Mouse (Mus musculus) CD4-positive naive resting alpha-beta T cell, adult 76 days (primary cell): ENCODE measurements around the gene Plekha3. TPM values are rescaled to one million over a fixed set of nuclear protein-coding genes. Genes with fewer than 3 reads are reported as not detected.

ENCODE experiments used
- total RNA-seq: library from RNA; stranded (reverse); gene quantifications from one replicate; pipeline ENCODE4 v1.2.4, GENCODE M21; 2023

Plekha3 gene
- total RNA-seq: 32.3 TPM

DNA sequence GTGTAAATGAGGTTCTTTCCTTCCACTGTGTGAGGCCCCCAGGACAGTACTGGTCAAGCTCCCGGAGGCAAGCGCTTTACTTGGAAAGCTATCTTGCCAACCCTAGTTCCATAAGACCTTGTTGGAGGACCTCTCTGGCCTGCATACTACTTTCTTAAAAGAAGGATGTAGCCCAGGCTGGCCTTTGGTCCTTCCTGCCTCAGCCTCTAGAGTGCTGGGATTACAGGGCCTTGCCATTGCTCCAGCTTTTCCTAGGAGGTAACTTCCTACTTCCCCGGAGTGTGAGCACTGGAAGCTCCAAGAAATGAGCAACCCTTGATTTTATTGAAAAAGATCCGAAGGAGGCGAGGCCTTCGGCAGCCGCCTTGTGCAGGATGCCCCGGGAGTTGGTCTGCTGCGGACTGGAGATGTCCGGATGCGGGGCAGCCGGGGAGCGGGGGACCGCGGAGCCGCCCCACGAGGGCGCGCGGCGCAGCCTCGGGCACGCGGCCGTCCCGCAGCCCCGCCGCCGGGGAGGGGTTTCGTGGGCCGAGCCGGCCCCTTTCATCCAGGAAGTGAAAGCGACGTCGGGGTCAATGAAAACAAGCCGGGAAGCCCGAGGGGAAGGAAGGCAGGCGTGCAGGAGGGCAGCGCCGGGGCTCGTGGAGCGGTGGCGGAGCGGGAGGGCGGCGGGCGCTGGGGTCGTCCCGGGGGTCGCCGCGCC, at the start of gene Plekha3:
Gene Plekha3 (plus strand): TSS at position 557 of the 703 bp plus-strand sequence.

DNA sequence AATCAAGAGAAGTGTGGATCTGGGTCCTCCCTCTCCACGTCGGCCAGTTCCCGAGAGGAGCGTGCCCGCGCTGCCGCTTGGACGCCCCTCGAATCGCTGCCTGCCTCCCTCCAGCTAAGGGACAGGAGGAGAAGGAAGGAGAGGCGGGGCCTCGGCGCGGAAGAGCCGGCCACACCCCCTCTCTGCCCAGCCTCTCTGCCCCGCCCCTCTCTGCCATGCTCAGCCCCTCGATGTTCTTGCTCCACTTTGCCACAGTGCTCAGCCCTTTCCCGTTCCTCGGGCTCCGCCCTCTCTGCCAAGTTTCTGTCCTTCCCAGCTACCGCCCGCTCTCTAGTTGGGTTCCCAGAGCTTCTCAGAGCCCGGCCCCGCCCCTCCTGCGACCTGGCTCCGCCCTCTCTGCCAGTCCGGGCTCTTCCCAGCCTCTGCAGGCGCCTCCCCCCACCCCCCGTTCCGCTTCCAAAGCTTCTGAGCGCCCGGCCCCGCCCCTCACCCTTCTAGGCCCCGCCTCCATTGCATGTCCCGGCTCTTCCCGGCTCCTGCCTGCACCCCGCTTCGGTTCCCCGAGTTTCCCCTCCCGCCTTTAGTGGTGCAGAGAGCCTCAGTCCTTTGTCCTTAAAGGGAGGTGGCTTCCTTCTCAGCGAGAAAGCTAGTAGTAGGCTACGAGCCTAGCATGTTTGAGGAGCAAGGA, 27.1 kb upstream of the Plekha3 start, which contains the start of the genes Prkra and Pjvk:
Gene Prkra (minus strand): TSS at position 133 of the 688 bp plus-strand sequence.
Gene Pjvk (plus strand): TSS at position 594 of the 688 bp plus-strand sequence.

DNA sequence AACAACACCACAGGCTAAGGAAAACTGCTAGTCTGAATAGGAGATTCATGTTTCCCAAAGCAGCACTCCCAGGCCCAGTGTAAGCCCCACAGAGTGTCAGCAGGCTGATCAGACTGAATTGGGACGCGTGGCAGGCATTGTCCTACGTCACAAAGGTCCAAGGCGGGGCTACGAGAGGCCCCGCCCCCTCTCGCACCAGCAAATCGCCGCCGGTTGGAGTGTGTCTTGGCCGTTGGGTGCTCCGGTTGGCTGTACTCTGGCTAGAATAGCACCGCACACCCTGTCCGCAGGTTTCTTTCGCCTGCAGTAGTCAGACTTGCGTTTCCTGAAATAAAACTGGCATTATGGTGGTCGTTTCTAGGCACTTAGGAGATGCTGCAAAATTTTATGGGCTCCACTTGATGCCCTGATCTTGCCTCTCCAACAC, 2.1 kb upstream of the Plekha3 start, which contains the start of gene Fkbp7:
Gene Fkbp7 (minus strand): TSS at position 151 of the 427 bp plus-strand sequence.

Other genes with a start within 250 kb of the Plekha3 start
- gene Prkra, start 27.3 kb upstream of the Plekha3 start, total RNA-seq: 2.6 TPM
- not detected for gene Pjvk, start 26.8 kb upstream of the Plekha3 start, total RNA-seq
- gene Fkbp7, start 2.2 kb upstream of the Plekha3 start, total RNA-seq: 2.9 TPM